Mouse (Mus musculus) forebrain, embryonic 14.5 days (tissue): Measurements from ENCODE around the gene Calm1. TPM values are rescaled to one million over a fixed set of nuclear protein-coding genes. Genes with fewer than 3 reads are reported as not detected.
"Not testable (repeated sequence)": the region's sequence is repeated elsewhere in the genome, so short reads cannot be mapped to it uniquely, and the experiment has no call there.

Experiments used
- ATAC-seq: fragments of 200-750 bp; cut with Nextera tagmentation; 2 replicates; pipeline ENCODE4 v1.8.0; 2017; ENCODE audit warnings: mild to moderate bottlenecking, moderate library complexity
- DNase-seq: peaks from one replicate; pipeline ENCODE4 v3.0.0-alpha.2; 2015; ENCODE audit warnings: low spot score
- H3K27ac ChIP-seq: fragments of 300-500 bp; sonication (generic); 2 replicates; pipeline ENCODE4 v1.5.1; 2014; ENCODE audit warnings: low read depth, mild to moderate bottlenecking, control low read depth, low read length, moderate library complexity
- H3K27me3 ChIP-seq: fragments of 300-500 bp; sonication (generic); replicated peaks from 2 replicates; pipeline ENCODE4 v1.6.1; 2014; ENCODE audit warnings: low read length, control low read depth, mixed read lengths; ENCODE audit not compliant: control insufficient read depth, insufficient read depth
- H3K36me3 ChIP-seq: fragments of 300-500 bp; sonication (generic); 2 replicates; pipeline ENCODE4 v1.6.1; 2014; ENCODE audit warnings: low read length, control low read depth; ENCODE audit not compliant: control insufficient read depth, insufficient read depth
- H3K4me1 ChIP-seq: fragments of 300-500 bp; sonication (generic); 2 replicates; pipeline ENCODE4 v1.6.1; 2014; ENCODE audit warnings: antibody characterized with exemption, low read length, control low read depth; ENCODE audit not compliant: control insufficient read depth, insufficient read depth
- H3K4me2 ChIP-seq: fragments of 300-500 bp; sonication (generic); 2 replicates; pipeline ENCODE4 v1.6.1; 2014; ENCODE audit warnings: mild to moderate bottlenecking, control low read depth, low read length
- H3K4me3 ChIP-seq: fragments of 300-500 bp; sonication (generic); 2 replicates; pipeline ENCODE4 v1.5.1; 2014; ENCODE audit warnings: low read depth, low read length, control low read depth
- H3K9ac ChIP-seq: fragments of 300-500 bp; sonication (generic); 2 replicates; pipeline ENCODE4 v1.6.1; 2014; ENCODE audit warnings: mild to moderate bottlenecking, low read length, control low read depth, moderate library complexity
- H3K9me3 ChIP-seq: fragments of 300-500 bp; sonication (generic); replicated peaks from 2 replicates; pipeline ENCODE4 v1.6.1; 2016; ENCODE audit warnings: low read length, control low read depth, mixed read lengths; ENCODE audit not compliant: control insufficient read depth
- WGBS: fragments of 180-500 bp; shearing (Covaris S2); extraction: QIAGEN DNeasy Blood & Tissue Kit; methylation state at CpG from one replicate; pipeline ENCODE4 v1.1.7; 2014; 5-methylcytosine and 5-hydroxymethylcytosine counted together
- polyA plus RNA-seq: library from polyadenylated mRNA; unstranded; fragments of >200 nt; fragmentation: Nextera tagmentation; extraction: Ambion mirVana; gene quantifications from 2 replicates; pipeline ENCODE4 v1.2.1, GENCODE M21; 2014

Gene Calm1
- polyA plus RNA-seq, 1 experiment from 2014 or later: 2,256 TPM

- no peaks in the 10 kb centered on the region for H3K9me3 ChIP-seq
- no peak overlapping the region for H3K9ac ChIP-seq
- H3K4me1 ChIP-seq: peaks cover 8% of the 10 kb centered on the region
- no peak overlapping the region for H3K4me3 ChIP-seq
- no peak for ATAC-seq
- no peak for DNase-seq
- no peak overlapping the region for H3K27ac ChIP-seq
- no peaks in the 10 kb centered on the region for H3K27me3 ChIP-seq
- no peak overlapping the region for H3K4me2 ChIP-seq
- no peaks in the 10 kb centered on the region for H3K36me3 ChIP-seq
- 76% methylated on average over 7 of the region's 7 CpGs for WGBS
These were observed 26.8 kb upstream of the Calm1 start for GRCm38 (mm10) chr12:100172481-100172880.

GRCm38 (mm10) chr12:100176469-100177056 lies 22.7 kb upstream of the Calm1 start:
- peak; percentile 75 for ATAC-seq
- Histone ChIP-seq H3K4me3 (no peak overlapping the region), H3K4me1 (0 out of 2 replicates have a peak, but pooled peaks cover 3% of the 10 kb centered on the region), H3K4me2 (no peak overlapping the region), H3K9me3 (no peaks in the 10 kb centered on the region), H3K9ac (no peak overlapping the region), H3K27me3 (no peaks in the 10 kb centered on the region), H3K27ac (no peak overlapping the region; the same call in 1 of the 2 replicates), H3K36me3 (no peaks in the 10 kb centered on the region)
- peak; percentile 71 for DNase-seq
- 22% methylated on average over 11 of the region's 11 CpGs for WGBS

- Histone ChIP-seq H3K9ac (no peak overlapping the region), H3K27me3 (no peaks in the 10 kb centered on the region), H3K4me1 (0 out of 2 replicates have a peak, but pooled peaks cover 3% of the 10 kb centered on the region), H3K27ac (no peak overlapping the region), H3K9me3 (no peaks in the 10 kb centered on the region), H3K36me3 (no peaks in the 10 kb centered on the region), H3K4me2 (no peak overlapping the region), H3K4me3 (no peak overlapping the region)
- DNase-seq: no peak
- no peak for ATAC-seq
- WGBS: 25% methylated on average over 6 of the region's 6 CpGs
These were observed 20.3 kb upstream of the Calm1 start for GRCm38 (mm10) chr12:100178898-100179440.

- ATAC-seq: no peak
- 94% methylated on average over 13 of the region's 13 CpGs for WGBS
- Histone ChIP-seq H3K27me3 (no peaks in the 10 kb centered on the region), H3K4me3 (no peak overlapping the region), H3K9me3 (no peaks in the 10 kb centered on the region), H3K36me3 (no peaks in the 10 kb centered on the region), H3K9ac (no peak overlapping the region), H3K4me1 (0 out of 2 replicates have a peak, but pooled peaks cover 3% of the 10 kb centered on the region), H3K27ac (no peak overlapping the region), H3K4me2 (no peak overlapping the region)
- no peak for DNase-seq
These were observed 18.4 kb upstream of the Calm1 start for GRCm38 (mm10) chr12:100180802-100181201.

- H3K36me3 ChIP-seq: no peaks in the 10 kb centered on the region
- H3K27ac ChIP-seq: no peak overlapping the region
- no peak for ATAC-seq
- no peak overlapping the region for H3K4me3 ChIP-seq
- WGBS: 89% methylated on average over 2 of the region's 2 CpGs
- H3K4me2 ChIP-seq: no peak overlapping the region
- H3K4me1 ChIP-seq: 0 out of 2 replicates have a peak, but pooled peaks cover 2% of the 10 kb centered on the region
- no peaks in the 10 kb centered on the region for H3K27me3 ChIP-seq
- H3K9ac ChIP-seq: no peak overlapping the region
- DNase-seq: no peak
- H3K9me3 ChIP-seq: no peaks in the 10 kb centered on the region
These were observed 16.6 kb upstream of the Calm1 start for GRCm38 (mm10) chr12:100182676-100183075.

- 87% methylated on average over 5 of the region's 5 CpGs for WGBS
These were observed 15.3 kb upstream of the Calm1 start for GRCm38 (mm10) chr12:100183970-100184369.

GRCm38 (mm10) chr12:100184976-100185375 lies 14.3 kb upstream of the Calm1 start:
- H3K4me3 ChIP-seq: not testable (repeated sequence)
- 88% methylated on average over 2 of the region's 2 CpGs for WGBS

More at GRCm38 (mm10) chr12:100183970-100184369, 15.3 kb upstream of the Calm1 start:
- Histone ChIP-seq H3K27me3 (no peaks in the 10 kb centered on the region), H3K36me3 (no peaks in the 10 kb centered on the region), H3K27ac (no peak overlapping the region), H3K4me2 (no peak overlapping the region), H3K4me3 (no peak overlapping the region), H3K9ac (no peak overlapping the region), H3K9me3 (no peaks in the 10 kb centered on the region), H3K4me1 (peaks cover 5% of the 10 kb centered on the region; the same call in 1 of the 2 replicates)
- ATAC-seq: no peak
- no peak for DNase-seq

GRCm38 (mm10) chr12:100185897-100186296 lies 13.3 kb upstream of the Calm1 start:
- Histone ChIP-seq H3K27ac (0 out of 2 replicates have a peak overlapping the region, but pooled peaks have one; percentile 21), H3K9me3 (no peaks in the 10 kb centered on the region), H3K4me1 (peaks cover 5% of the 10 kb centered on the region; the same call in 1 of the 2 replicates), H3K4me3 (0 out of 2 replicates have a peak overlapping the region, but pooled peaks have one; percentile 64), H3K9ac (no peak overlapping the region), H3K36me3 (no peaks in the 10 kb centered on the region), H3K4me2 (peak overlapping the region; percentile 85), H3K27me3 (no peaks in the 10 kb centered on the region)
- ATAC-seq (no peak), DNase-seq (peak; percentile 25)
- WGBS: 65% methylated on average over 7 of the region's 7 CpGs

More at GRCm38 (mm10) chr12:100184976-100185375, 14.3 kb upstream of the Calm1 start:
- not testable (repeated sequence) for H3K27me3 ChIP-seq, H3K4me2 ChIP-seq, H3K27ac ChIP-seq, H3K9ac ChIP-seq, DNase-seq, H3K9me3 ChIP-seq, ATAC-seq, H3K36me3 ChIP-seq, H3K4me1 ChIP-seq

- Histone ChIP-seq H3K9ac (peak overlapping the region; percentile 92), H3K4me1 (peaks cover 5% of the 10 kb centered on the region; the same call in 1 of the 2 replicates), H3K27me3 (no peaks in the 10 kb centered on the region), H3K36me3 (no peaks in the 10 kb centered on the region), H3K9me3 (no peaks in the 10 kb centered on the region), H3K4me2 (peak overlapping the region; percentile 85), H3K27ac (peak overlapping the region; percentile 100), H3K4me3 (peak overlapping the region; percentile 64)
- DNase-seq: peak; percentile 70
- ATAC-seq: no peak
- under 1% methylated on average over 6 of the region's 6 CpGs for WGBS
These were observed 12.9 kb upstream of the Calm1 start for GRCm38 (mm10) chr12:100186376-100186775.
